Mouse (Mus musculus): Measurements from ENCODE around the gene Ephb4.
A peak's percentile ranks its signal among the peaks of the same experiment; 100 is the strongest.

The Ephb4 gene

GRCm38 (mm10) chr5:137374521-137375080, 24.7 kb downstream of the Ephb4 start:
- DNase-seq, result no peak

GRCm38 (mm10) chr5:137375627-137376026, 25.7 kb downstream of the Ephb4 start:
- peak; percentile 67 to 74 for DNase-seq

GRCm38 (mm10) chr5:137376198-137376597, 26.3 kb downstream of the Ephb4 start:
- DNase-seq, result peak; percentile 59 to 61

GRCm38 (mm10) chr5:137376722-137377121, 26.8 kb downstream of the Ephb4 start:
- no peak for DNase-seq

GRCm38 (mm10) chr5:137377176-137377575, 27.3 kb downstream of the Ephb4 start:
- DNase-seq, result no peak

- DNase-seq, result no peak
Measured at GRCm38 (mm10) chr5:137377603-137378002, 27.7 kb downstream of the Ephb4 start.

GRCm38 (mm10) chr5:137381152-137381551, 31.2 kb downstream of the Ephb4 start:
- DNase-seq, result peak; percentile 67 to 79

- DNase-seq, result no peak
Measured at GRCm38 (mm10) chr5:137383441-137383840, 33.5 kb downstream of the Ephb4 start.

GRCm38 (mm10) chr5:137386712-137387111, 36.8 kb downstream of the Ephb4 start:
- no peak for DNase-seq

- no peak for DNase-seq
Measured at GRCm38 (mm10) chr5:137391641-137392040, 41.7 kb downstream of the Ephb4 start.

GRCm38 (mm10) chr5:137394456-137394855, 44.5 kb downstream of the Ephb4 start:
- DNase-seq, result no peak

GRCm38 (mm10) chr5:137404081-137404480, 54.2 kb downstream of the Ephb4 start:
- peak in 1 of 2 experiments; percentile 8 for DNase-seq

- no peak for DNase-seq
Measured at GRCm38 (mm10) chr5:137409451-137409850, 59.5 kb downstream of the Ephb4 start.

GRCm38 (mm10) chr5:137410066-137410465, 60.2 kb downstream of the Ephb4 start:
- no peak for DNase-seq

GRCm38 (mm10) chr5:137410549-137410948, 60.6 kb downstream of the Ephb4 start:
- DNase-seq, result no peak

GRCm38 (mm10) chr5:137411235-137411634, 61.3 kb downstream of the Ephb4 start:
- DNase-seq, result no peak

GRCm38 (mm10) chr5:137414253-137414652, 64.3 kb downstream of the Ephb4 start:
- no peak for DNase-seq

GRCm38 (mm10) chr5:137419105-137419504, 69.2 kb downstream of the Ephb4 start:
- peak in 1 of 2 experiments; percentile 14 for DNase-seq

- DNase-seq, result no peak
Measured at GRCm38 (mm10) chr5:137419841-137420240, 69.9 kb downstream of the Ephb4 start.

- DNase-seq, result no peak
Measured at GRCm38 (mm10) chr5:137425648-137426047, 75.7 kb downstream of the Ephb4 start.
